Mouse (Mus musculus): Measurements from ENCODE around the gene Tmem189.

Tmem189 gene

GRCm38 (mm10) chr2:167689501-167690218 lies at the start of gene Tmem189:
Tmem189 (minus strand) TSS chr2:167689822.
- in situ Hi-C loops (cut with MboI, MseI) = loop anchor here (5.0 kb wide), 1 partner anchor 208 kb away; no protein-coding TSS in a partner anchor

DNA sequence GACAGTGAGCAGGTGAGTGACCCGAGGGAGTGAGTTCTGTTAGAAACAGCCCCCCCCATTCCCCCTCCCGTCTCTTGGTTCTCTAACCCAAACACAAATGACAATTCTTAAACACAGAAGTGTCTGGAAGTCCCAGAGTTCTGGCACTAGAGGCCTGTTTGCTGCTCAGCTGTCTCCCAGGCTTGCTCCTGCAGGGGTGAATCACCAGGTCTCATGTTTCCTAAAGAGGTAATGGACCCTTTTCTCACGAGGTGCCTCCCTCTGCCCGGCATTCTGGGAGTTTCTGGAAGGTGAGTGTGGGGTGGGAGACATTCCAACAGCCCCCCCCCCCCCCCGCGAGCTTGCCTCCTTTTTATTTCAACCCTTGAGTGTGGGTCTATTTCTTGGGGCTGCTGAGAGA lies 49.4 kb upstream of the Tmem189 start:
- in situ Hi-C loops (cut with MboI, MseI) = no loop called here

- in situ Hi-C loops (cut with MboI, MseI) = no loop called here
These were observed 45.2 kb upstream of the Tmem189 start for GRCm38 (mm10) chr2:167734861-167735260.

DNA sequence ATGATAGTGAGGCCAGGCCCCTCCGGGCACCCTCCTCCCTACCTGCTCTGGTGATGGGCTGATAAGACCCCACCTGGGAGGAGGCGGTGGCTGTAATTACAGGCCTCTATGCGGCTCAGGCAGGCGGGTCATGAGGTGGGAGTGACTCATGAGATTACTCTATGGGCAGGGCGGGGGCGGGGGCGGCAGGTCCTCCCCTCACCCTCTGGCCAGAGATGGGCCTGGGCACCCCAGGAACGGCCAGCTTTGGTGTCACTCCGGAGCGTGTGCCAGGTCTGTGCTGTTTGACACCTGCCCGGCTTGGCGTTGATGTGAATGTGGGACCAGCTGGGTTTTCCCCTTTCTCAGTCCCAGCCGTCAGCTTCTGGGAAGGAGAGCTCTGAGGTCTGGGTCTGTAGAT lies 41.5 kb upstream of the Tmem189 start:
- in situ Hi-C loops (cut with MboI, MseI) = no loop called here

DNA sequence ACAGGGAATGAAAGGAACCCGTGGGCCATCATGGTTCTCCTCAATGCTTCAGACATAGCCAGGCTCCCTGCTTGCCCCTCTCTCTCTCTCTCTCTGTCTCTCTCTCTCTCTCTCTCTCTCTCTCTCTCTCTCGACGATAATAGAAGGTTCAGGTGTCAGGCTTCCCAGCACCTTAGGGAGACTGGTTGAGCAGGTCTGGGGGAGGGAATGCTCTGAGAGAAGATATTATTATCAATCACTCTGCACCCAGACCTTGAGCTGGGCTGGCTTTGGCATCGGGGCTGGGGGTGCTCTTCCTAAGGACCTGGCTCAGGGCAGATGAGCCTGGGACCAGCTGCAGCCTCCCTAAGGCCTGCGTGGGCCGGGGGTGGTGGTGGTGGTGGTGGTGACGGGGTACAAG lies 40.4 kb upstream of the Tmem189 start:
- in situ Hi-C loops (cut with MboI, MseI) = no loop called here

DNA sequence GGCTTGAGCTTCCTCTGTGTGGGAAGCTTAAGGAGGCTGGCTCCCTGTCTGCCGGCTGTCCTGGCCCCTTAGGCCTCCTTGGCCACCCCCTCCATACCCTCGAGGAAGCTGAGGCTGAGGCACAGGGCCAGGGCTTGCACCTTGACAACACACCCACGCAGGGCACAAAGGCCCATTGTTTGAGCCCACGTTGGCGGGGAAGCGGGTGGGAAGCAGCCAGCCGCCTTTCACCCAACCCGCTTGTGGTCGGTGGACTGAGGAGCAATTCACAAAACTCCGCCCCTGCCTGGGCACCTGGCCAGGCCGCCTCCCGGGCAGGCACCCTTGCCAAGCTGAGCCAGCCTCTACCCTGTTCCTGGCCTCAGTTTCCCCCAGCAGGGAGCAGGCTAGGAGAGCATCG lies 37.5 kb upstream of the Tmem189 start:
- in situ Hi-C loops (cut with MboI, MseI) = no loop called here

GRCm38 (mm10) chr2:167725879-167726278 lies 36.3 kb upstream of the Tmem189 start:
- in situ Hi-C loops (cut with MboI, MseI) = no loop called here

DNA sequence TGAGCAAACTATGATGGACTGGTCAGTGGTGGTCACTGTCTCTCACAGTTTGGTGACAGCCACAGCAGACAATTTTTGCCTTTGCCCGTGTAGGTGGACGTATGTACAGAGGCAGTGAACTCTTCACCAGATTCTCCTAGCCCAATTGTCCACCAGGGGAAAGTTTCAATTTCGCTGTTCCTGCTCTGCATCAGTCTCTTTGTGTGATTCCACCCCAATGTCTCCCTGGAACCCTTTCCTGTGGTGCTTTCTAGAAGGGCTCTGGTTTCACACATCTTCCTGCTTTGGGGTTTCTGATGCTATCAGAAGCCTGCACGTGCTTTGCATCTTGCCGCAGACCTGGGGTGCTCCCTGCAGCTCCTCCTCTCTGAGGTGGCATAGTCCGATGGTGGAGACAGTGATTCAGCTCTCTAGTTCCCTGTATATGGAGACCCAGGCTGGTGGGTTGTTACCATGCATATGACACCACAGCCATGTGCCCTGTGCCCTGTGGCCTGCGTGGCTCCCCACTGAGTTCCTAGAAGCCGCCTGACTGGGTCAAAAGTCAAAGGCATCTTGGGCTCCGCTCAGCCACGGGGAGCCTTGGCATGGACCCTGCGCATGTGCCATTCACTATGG lies 34.1 kb upstream of the Tmem189 start:
- in situ Hi-C loops (cut with MboI, MseI) = no loop called here

- in situ Hi-C loops (cut with MboI, MseI) = no loop called here
These were observed 32.9 kb upstream of the Tmem189 start for GRCm38 (mm10) chr2:167722538-167722937.

DNA sequence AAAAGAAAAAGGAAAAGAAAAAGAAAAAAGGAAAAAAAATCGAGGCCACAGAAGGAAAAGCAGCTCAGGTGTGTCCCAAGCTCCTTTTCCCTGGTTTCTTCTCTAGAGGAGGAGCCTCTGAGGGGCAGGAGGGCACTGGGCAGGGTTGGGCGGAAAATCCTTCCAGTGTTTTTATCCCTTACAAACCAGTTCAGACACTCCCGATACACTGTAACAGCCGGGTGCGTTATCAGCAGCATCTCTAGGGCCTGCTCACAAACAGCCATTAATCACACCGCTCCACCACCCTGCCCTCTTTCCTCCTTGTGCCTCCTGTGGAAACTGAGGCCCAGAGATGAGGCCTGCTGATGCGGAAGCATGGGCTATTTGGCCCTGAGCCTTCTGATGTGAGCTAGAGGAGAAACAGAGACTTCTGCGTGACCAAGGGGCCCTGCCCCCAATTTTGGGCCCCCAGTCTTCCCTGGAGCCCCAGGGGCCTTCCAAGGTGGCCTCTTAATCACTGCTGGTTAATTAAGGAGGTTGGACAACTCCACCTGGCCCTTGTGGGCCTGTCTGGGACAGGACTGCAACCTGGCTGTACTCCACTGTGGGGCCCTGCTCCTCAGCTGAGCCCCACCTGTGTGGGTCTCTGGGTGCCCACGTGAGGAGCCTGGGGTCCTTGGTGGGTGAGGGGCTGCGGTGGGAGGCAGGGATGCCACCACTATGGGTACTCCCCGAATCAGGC lies 31.7 kb upstream of the Tmem189 start:
- in situ Hi-C loops (cut with MboI, MseI) = no loop called here

DNA sequence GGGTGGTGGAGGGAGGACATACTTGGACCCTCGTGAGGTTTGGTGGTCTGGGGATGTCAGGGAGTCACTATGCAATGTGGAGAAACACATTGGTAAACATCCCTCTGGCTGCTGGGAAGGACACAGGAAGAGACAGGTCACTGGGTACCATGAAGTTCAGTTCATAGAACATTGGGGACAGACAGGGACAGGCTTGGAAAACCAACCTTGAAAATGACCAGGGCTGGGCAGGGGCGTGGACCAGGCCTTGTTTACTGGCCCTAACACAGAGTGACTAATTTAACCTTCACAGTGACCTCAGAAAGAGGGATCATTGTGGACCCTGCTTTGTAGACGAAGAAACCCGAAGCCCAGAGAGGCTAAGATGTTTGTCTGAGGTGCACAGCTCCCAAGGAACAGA lies 29.9 kb upstream of the Tmem189 start:
- in situ Hi-C loops (cut with MboI, MseI) = no loop called here

DNA sequence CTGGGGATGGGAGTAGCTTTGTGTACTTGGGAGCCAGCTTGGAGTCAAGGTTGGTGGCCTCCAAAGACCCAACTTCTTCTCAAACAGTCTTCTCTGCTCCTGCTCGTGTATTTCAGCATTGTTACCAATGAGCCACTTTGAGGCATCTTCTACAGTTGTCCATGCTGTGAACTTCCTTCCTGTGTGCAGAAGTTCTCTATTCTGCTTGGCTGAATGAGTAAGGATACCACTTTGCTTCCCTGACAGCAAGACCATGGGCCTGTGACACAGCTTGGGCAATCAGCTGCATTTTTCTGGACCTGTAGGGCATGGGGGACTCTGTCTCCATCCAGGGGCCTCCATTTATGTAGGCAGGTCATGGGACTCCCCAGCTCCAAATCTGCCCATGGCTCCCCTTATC lies 27.6 kb upstream of the Tmem189 start:
- in situ Hi-C loops (cut with MboI, MseI) = no loop called here

- in situ Hi-C loops (cut with MboI, MseI) = no loop called here
These were observed 25.4 kb upstream of the Tmem189 start for GRCm38 (mm10) chr2:167715008-167715407.

DNA sequence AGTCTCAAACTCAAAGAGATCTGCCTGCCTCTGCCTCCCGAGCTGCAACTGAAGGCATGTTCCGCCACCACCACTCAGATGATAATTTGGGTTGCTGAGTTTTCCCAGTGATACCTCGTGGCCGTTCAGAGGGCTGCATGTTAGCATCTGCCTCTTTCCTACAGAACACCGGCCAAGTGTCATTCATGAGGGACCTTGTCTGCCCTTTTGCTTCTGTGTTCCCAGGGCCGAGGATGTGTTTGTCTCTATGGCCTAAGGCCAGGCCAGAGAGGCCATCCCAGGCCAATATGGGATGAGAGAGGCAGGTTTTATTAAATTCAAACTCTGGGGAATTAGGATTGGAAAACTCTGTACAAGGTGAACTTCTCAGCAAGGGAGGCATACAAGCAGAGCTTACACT lies 24.7 kb upstream of the Tmem189 start:
- in situ Hi-C loops (cut with MboI, MseI) = no loop called here

DNA sequence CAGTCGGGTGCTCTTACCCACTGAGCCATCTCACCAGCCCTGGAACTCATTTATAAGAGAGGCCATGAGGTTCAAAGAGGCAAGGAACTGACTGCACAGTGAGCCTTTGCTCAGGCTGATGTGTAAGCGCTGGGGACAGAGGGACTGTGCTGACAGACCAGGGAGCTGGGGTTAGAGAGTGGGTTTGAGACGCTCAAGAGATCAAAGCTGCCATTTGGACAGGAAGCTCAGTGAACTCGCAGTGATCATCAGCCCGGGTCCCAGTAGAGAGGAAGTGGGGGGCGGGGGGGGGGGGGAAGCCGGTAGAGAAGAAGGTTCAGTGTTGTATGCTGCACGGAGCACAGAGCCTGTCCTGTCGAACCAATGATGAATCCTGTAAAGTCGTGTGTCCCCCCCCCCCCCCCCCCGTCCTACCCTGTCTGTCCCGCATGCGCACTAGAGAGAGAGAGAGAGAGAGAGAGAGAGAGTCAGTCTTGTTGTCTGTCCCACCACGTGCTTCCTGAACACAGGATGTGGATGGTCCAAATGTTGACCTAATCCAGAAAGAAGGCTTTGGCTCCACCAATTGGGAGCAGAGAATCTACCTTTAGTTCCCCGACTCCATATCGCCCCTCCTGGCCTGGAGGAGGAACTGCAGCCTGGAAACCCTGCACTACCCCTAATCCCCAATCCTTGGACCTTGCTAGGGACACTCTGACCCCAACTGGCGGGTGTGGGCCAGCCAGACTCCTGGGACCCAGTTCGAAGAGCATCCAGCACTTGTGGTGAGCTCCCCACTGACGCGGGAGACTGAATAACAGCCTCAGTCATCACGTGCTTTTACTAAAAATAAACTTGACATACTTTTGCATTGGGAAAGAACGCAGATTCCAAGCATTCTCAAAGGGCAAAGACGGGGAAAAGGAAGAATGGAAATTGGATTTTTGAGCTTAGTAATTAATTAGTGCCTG lies 23.5 kb upstream of the Tmem189 start:
- in situ Hi-C loops (cut with MboI, MseI) = no loop called here

GRCm38 (mm10) chr2:167710574-167710973 lies 21.0 kb upstream of the Tmem189 start:
- in situ Hi-C loops (cut with MboI, MseI) = no loop called here

- in situ Hi-C loops (cut with MboI, MseI) = no loop called here
These were observed 20.3 kb upstream of the Tmem189 start for GRCm38 (mm10) chr2:167709969-167710368.

GRCm38 (mm10) chr2:167708373-167708772 lies 18.8 kb upstream of the Tmem189 start:
- in situ Hi-C loops (cut with MboI, MseI) = no loop called here

DNA sequence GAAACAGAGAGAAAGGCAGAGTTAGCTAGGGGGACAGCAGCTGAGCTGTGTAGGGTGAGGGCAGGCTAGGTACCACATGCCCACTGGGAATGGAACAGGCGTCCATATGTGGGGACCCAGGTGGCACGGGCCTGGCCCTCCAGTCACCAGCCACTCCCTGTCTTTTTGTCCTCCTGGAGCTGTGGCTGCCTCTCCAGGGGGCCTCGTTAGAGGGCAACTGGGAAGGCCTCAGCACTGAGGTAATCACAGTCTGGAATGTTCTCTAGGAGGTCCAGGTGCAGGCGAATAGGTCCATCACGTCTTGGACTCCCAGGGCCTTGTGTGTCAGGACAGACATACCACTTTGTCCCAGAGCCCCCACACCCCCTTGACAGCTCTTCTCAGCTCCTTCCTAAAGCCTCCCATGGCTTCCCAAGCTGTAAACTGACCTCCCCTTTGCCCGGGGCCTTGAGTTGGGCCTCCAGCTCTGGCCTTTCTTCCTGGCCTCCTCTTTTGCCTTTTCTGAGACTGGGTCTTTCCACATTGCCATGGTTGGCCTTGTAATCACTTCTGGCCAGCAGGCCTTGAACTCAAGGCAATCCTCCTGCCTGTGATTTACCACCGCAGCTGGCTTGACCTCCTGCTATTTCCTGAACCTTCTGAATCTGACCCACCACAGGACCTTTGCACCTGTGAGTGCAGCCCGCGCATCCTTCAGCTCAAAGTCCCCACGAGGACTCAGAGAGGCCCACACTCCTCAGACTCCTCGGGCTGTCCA lies 16.7 kb upstream of the Tmem189 start:
- in situ Hi-C loops (cut with MboI, MseI) = no loop called here

DNA sequence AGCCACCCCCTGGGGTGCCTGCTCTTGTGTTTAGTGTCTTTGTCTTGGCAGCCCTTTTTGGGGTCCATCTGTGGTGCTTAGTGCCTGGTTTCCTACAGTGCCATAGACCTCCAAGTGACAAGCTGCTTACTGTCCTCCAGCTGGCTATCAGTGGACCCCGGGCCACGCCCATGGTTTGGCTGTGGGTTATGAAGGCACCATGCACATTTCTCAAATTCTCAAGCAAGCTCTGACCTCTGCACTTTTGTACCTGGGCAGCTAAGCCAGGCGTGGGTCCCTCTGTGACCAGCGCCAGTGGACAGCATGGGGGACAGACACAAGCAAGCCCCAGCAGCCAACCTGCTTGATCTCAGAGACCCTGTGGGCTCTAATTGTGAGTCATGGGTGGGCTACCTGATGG lies 14.8 kb upstream of the Tmem189 start:
- in situ Hi-C loops (cut with MboI, MseI) = no loop called here

GRCm38 (mm10) chr2:167702126-167702525 lies 12.5 kb upstream of the Tmem189 start:
- in situ Hi-C loops (cut with MboI, MseI) = no loop called here

Data from T-helper 1 cell (primary cell).